Mouse (Mus musculus): ENCODE data around the gene Tmprss6.

- TF ChIP-seq POLR2A (IDR thresholded peaks at IDR 0.05; ENCODE audit: insufficient read length, low read depth) (no peak), MAX (IDR thresholded peaks at IDR 0.05; ENCODE audit: low read depth) (no peak), USF1 (IDR thresholded peaks at IDR 0.05; ENCODE audit: low read depth) (no peak), TCF12 (IDR thresholded peaks at IDR 0.05; ENCODE audit: insufficient read depth, poor library complexity, severe bottlenecking) (no peak), POLR2AphosphoS2 (IDR thresholded peaks at IDR 0.05; ENCODE audit: insufficient read length, low read depth) (no peak), MYOG (IDR thresholded peaks at IDR 0.05; ENCODE audit: control insufficient read depth in 1 of 3, insufficient read depth in 1 of 3, insufficient read length in 2 of 3, low read depth in 2 of 3) (no peak), MYOD1 (IDR thresholded peaks at IDR 0.05; ENCODE audit: control insufficient read depth in 1 of 3, insufficient read length in 2 of 3, low read depth in 2 of 3) (no peak), REST (IDR thresholded peaks at IDR 0.05; ENCODE audit: insufficient read depth, insufficient read length) (no peak), E2F4 (IDR thresholded peaks at IDR 0.05; ENCODE audit: insufficient read depth) (no peak), CEBPB (IDR thresholded peaks at IDR 0.05; ENCODE audit: insufficient read depth, poor library complexity, severe bottlenecking) (no peak), SRF (IDR thresholded peaks at IDR 0.05; ENCODE audit: control insufficient read depth, insufficient read length, low read depth) (no peak), TCF3 (IDR thresholded peaks at IDR 0.05; ENCODE audit: insufficient read length, low read depth) (no peak)
Measured at GRCm38 (mm10) chr15:78425230-78425629, 43.2 kb downstream of the Tmprss6 start.
